Mouse (Mus musculus) heart, adult 2 months (tissue): Measurements from ENCODE around the gene Exoc2. TPM values are rescaled to one million over a fixed set of nuclear protein-coding genes. Genes with fewer than 3 reads are reported as not detected.

Experiments
- DNase-seq, 2 experiments: peaks; one replicate each; pipeline ENCODE4 v3.0.0; 2021
- H3K27ac ChIP-seq: fragments of 200-600 bp; 2 replicates; pipeline ENCODE4 v1.8.1; 2022
- H3K27me3 ChIP-seq: fragments of 200-500 bp; 2 replicates; pipeline ENCODE4 v1.6.1; 2012; ENCODE audit warnings: mild to moderate bottlenecking, low read length, inconsistent platforms, mixed read lengths; ENCODE audit not compliant: control insufficient read depth, insufficient read depth
- H3K36me3 ChIP-seq: fragments of 200-500 bp; 2 replicates; pipeline ENCODE4 v1.6.1; 2012; ENCODE audit warnings: low read length, inconsistent platforms; ENCODE audit not compliant: control insufficient read depth, insufficient read depth
- H3K4me1 ChIP-seq: fragments of 200-500 bp; 2 replicates; pipeline ENCODE4 v1.6.1; 2011; ENCODE audit warnings: low read length; ENCODE audit not compliant: control insufficient read depth, insufficient read depth
- H3K4me3 ChIP-seq: fragments of 200-600 bp; 2 replicates; pipeline ENCODE4 v1.8.1; 2022
- H3K79me2 ChIP-seq: fragments of 200-500 bp; replicated peaks from 2 replicates; pipeline ENCODE4 v1.6.1; 2012; ENCODE audit warnings: mild to moderate bottlenecking, inconsistent platforms, low read length, moderate library complexity, mixed read lengths; ENCODE audit not compliant: control insufficient read depth, insufficient read depth
- H3K9ac ChIP-seq: fragments of 200-500 bp; 2 replicates; pipeline ENCODE4 v1.6.1; 2012; ENCODE audit warnings: low read depth, mild to moderate bottlenecking, control low read depth, inconsistent platforms, low read length, mixed read lengths
- CTCF ChIP-seq: fragments of 200-600 bp; IDR thresholded peaks from 2 replicates; pipeline ENCODE4 v1.8.1; 2022; ENCODE audit warnings: antibody characterized with exemption, mild to moderate bottlenecking, moderate library complexity
- EP300 ChIP-seq: fragments of 200-500 bp; IDR thresholded peaks from 2 replicates; pipeline ENCODE4 v1.6.1; 2011; ENCODE audit warnings: low read depth, low read length, control low read depth; ENCODE audit not compliant: insufficient read depth
- POLR2A ChIP-seq: fragments of 200-500 bp; IDR thresholded peaks from 2 replicates; pipeline ENCODE4 v1.6.1; 2011; ENCODE audit warnings: mild to moderate bottlenecking, low read depth, low read length, control low read depth; ENCODE audit not compliant: insufficient read depth
- WGBS: fragments of 180-500 bp; shearing (Covaris S2); methylation state at CpG from one replicate; pipeline ENCODE4 v1.1.7; 2018; 5-methylcytosine and 5-hydroxymethylcytosine counted together
- intact Hi-C: fragments of 180-260 bp; cut with DNase I; formaldehyde crosslinking; loops from one replicate; pipeline ENCODE4 v1.15.1; 2025
- polyA plus RNA-seq: library from polyadenylated mRNA; depleted of rRNA; stranded (reverse); fragments of >200 nt; gene quantifications from 2 replicates; pipeline ENCODE4 v1.2.3, GENCODE M21; 2012
- total RNA-seq, 2 experiments: library from RNA; stranded (reverse); gene quantifications; 2 replicates each; pipeline ENCODE4 v1.2.3; 2021

Exoc2 gene
- total and polyA plus RNA-seq, 3 experiments: 6.4 to 14.7 (median 14.3) TPM

- H3K36me3 ChIP-seq: no peaks in the 10 kb centered on the region
- TF ChIP-seq CTCF (no peak), EP300 (no peak), POLR2A (no peak)
- DNase-seq: no peak
- H3K9ac ChIP-seq: no peak overlapping the region
- no peaks in the 10 kb centered on the region for H3K4me1 ChIP-seq
- H3K27me3 ChIP-seq: no peaks in the 10 kb centered on the region
- no peak overlapping the region for H3K4me3 ChIP-seq
- WGBS: 91% methylated on average over 3 of the region's 3 CpGs
- intact Hi-C loops: no loop called here
- H3K79me2 ChIP-seq: no peaks in the 10 kb centered on the region
- H3K27ac ChIP-seq: no peak overlapping the region
Observed at GRCm38 (mm10) chr13:30840700-30841099, 133.2 kb downstream of the Exoc2 start.

DNA sequence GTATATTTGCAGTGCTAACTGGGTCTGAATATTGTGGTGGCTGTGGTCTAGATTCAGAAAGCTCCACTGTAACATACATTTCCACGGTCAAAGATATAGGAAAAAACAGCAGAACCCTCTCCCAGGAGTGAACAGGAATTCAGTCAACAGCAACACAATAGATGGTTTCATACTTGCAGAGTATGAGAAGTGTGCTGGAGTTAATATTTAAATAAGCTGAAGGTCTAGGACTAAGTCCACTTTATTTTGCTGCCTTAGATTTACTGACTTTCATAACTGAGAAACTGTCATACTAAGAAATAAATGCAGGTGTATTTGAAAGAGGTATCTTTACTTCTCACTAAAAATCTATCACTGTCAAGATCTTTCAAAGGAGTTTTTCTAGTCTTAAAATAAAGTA is 137.6 kb downstream of the Exoc2 start:
- intact Hi-C loops: no loop called here
- WGBS: 59% methylated on average over 1 of the region's 1 CpGs

GRCm38 (mm10) chr13:30834859-30835258 is 139.0 kb downstream of the Exoc2 start:
- peaks cover 2% of the 10 kb centered on the region for H3K36me3 ChIP-seq
- WGBS: 86% methylated on average over 9 of the region's 9 CpGs
- peaks cover 3% of the 10 kb centered on the region for H3K4me1 ChIP-seq
- no peak for DNase-seq
- no peaks in the 10 kb centered on the region for H3K79me2 ChIP-seq
- no peak for TF ChIP-seq EP300
- no peak for TF ChIP-seq CTCF
- no peak for TF ChIP-seq POLR2A
- no peaks in the 10 kb centered on the region for H3K27me3 ChIP-seq
- H3K9ac ChIP-seq: no peak overlapping the region
- intact Hi-C loops: no loop called here
- H3K27ac ChIP-seq: no peak overlapping the region
- H3K4me3 ChIP-seq: no peak overlapping the region

More for the DNA sequence above, 137.6 kb downstream of the Exoc2 start:
- DNase-seq: no peak
- TF ChIP-seq POLR2A: no peak
- no peak for TF ChIP-seq CTCF
- no peak for TF ChIP-seq EP300
- no peak overlapping the region for H3K27ac ChIP-seq
- H3K4me3 ChIP-seq: no peak overlapping the region
- H3K36me3 ChIP-seq: peaks cover 2% of the 10 kb centered on the region
- peaks cover 3% of the 10 kb centered on the region for H3K4me1 ChIP-seq
- no peaks in the 10 kb centered on the region for H3K79me2 ChIP-seq
- H3K9ac ChIP-seq: no peak overlapping the region
- no peaks in the 10 kb centered on the region for H3K27me3 ChIP-seq

GRCm38 (mm10) chr13:30834349-30834748 is 139.5 kb downstream of the Exoc2 start:
- DNase-seq: peak in 1 of 2 experiments; percentile 20
- 70% methylated on average over 6 of the region's 6 CpGs for WGBS

GRCm38 (mm10) chr13:30833476-30834149 is 140.3 kb downstream of the Exoc2 start:
- Histone ChIP-seq H3K9ac (no peak overlapping the region), H3K4me1 (peaks cover 3% of the 10 kb centered on the region), H3K36me3 (peaks cover 2% of the 10 kb centered on the region), H3K27ac (no peak overlapping the region), H3K79me2 (no peaks in the 10 kb centered on the region), H3K27me3 (no peaks in the 10 kb centered on the region), H3K4me3 (no peak overlapping the region)
- intact Hi-C loops: no loop called here
- 35% methylated on average over 6 of the region's 6 CpGs for WGBS
- no peak for DNase-seq
- no peak for TF ChIP-seq POLR2A

More at GRCm38 (mm10) chr13:30834349-30834748, 139.5 kb downstream of the Exoc2 start:
- Histone ChIP-seq H3K79me2 (no peaks in the 10 kb centered on the region), H3K36me3 (peaks cover 2% of the 10 kb centered on the region), H3K4me1 (peaks cover 3% of the 10 kb centered on the region), H3K27ac (no peak overlapping the region), H3K27me3 (no peaks in the 10 kb centered on the region), H3K9ac (no peak overlapping the region), H3K4me3 (no peak overlapping the region)
- intact Hi-C loops: no loop called here
- TF ChIP-seq CTCF: no peak
- TF ChIP-seq POLR2A: no peak
- TF ChIP-seq EP300: no peak

DNA sequence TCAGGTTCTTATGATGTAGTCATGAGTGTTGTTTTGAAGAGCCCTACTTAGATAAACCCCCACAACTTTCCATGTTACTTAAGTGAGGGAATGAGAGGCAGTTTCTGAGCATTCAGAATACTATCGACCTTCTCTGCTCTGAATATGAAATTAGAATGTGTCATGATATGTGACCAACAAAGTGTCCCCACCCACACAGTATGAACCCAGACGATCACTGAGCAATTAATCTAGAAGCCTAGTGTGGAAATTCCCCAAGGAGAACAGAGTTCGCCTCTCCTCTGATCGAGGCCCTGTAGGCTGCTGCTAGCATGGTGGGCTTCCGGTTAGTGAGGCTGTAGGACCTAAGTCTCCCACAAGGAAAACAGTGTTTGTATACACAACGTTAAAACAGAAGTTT is 142.5 kb downstream of the Exoc2 start:
- intact Hi-C loops: no loop called here
- WGBS: 62% methylated on average over 6 of the region's 6 CpGs
- no peak for DNase-seq
- H3K27me3 ChIP-seq: no peaks in the 10 kb centered on the region
- H3K9ac ChIP-seq: no peak overlapping the region
- TF ChIP-seq CTCF (no peak), POLR2A (no peak), EP300 (no peak)
- no peak overlapping the region for H3K4me3 ChIP-seq
- no peaks in the 10 kb centered on the region for H3K79me2 ChIP-seq
- H3K27ac ChIP-seq: no peak overlapping the region
- H3K4me1 ChIP-seq: peaks cover 3% of the 10 kb centered on the region
- H3K36me3 ChIP-seq: peaks cover 2% of the 10 kb centered on the region
